Mouse (Mus musculus) forebrain, embryonic 11.5 days (tissue): ENCODE results near the gene Ror2. TPM values are rescaled to one million over a fixed set of nuclear protein-coding genes. Genes with fewer than 3 reads are reported as not detected.
A peak's percentile ranks its signal among the peaks of the same experiment; 100 is the strongest.

Experiments used
- ATAC-seq: fragments of 200-750 bp; cut with Nextera tagmentation; replicated peaks from 2 replicates; pipeline ENCODE4 v1.8.0; 2017; ENCODE audit warnings: moderate TSS enrichment; ENCODE audit not compliant: low FRiP score
- DNase-seq: peaks from one replicate; pipeline ENCODE4 v3.0.0-alpha.2; 2017; ENCODE audit warnings: low spot score
- H3K27ac ChIP-seq: fragments of 300-500 bp; sonication (generic); 2 replicates; pipeline ENCODE4 v1.5.1; 2014; ENCODE audit warnings: low read depth, low read length
- H3K27me3 ChIP-seq: fragments of 300-500 bp; sonication (generic); 2 replicates; pipeline ENCODE4 v1.6.1; 2014; ENCODE audit warnings: mild to moderate bottlenecking, low read length, mixed read lengths; ENCODE audit not compliant: control insufficient read depth, insufficient read depth
- H3K36me3 ChIP-seq: fragments of 300-500 bp; sonication (generic); 2 replicates; pipeline ENCODE4 v1.6.1; 2014; ENCODE audit warnings: mild to moderate bottlenecking, low read length, moderate library complexity, mixed read lengths; ENCODE audit not compliant: control insufficient read depth, insufficient read depth
- H3K4me1 ChIP-seq: fragments of 300-500 bp; sonication (generic); replicated peaks from 2 replicates; pipeline ENCODE4 v1.6.1; 2014; ENCODE audit warnings: low read length, mixed read lengths; ENCODE audit not compliant: control insufficient read depth, insufficient read depth
- H3K4me2 ChIP-seq: fragments of 300-500 bp; sonication (generic); 2 replicates; pipeline ENCODE4 v1.6.1; 2014; ENCODE audit warnings: low read depth, mild to moderate bottlenecking, low read length, moderate library complexity, mixed read lengths; ENCODE audit not compliant: severe bottlenecking
- H3K4me3 ChIP-seq: fragments of 300-500 bp; sonication (generic); 2 replicates; pipeline ENCODE4 v1.5.1; 2014; ENCODE audit warnings: low read depth, low read length
- H3K9ac ChIP-seq: fragments of 300-500 bp; sonication (generic); 2 replicates; pipeline ENCODE4 v1.6.1; 2014; ENCODE audit warnings: low read length
- H3K9me3 ChIP-seq: fragments of 300-500 bp; sonication (generic); 2 replicates; pipeline ENCODE4 v1.6.1; 2016; ENCODE audit warnings: low read length, mixed read lengths; ENCODE audit not compliant: control insufficient read depth
- WGBS: fragments of 180-500 bp; shearing (Covaris S2); extraction: QIAGEN DNeasy Blood & Tissue Kit; methylation state at CpG from one replicate; pipeline ENCODE4 v1.1.7; 2014; 5-methylcytosine and 5-hydroxymethylcytosine counted together
- polyA plus RNA-seq: library from polyadenylated mRNA; unstranded; fragments of >200 nt; fragmentation: Nextera tagmentation; extraction: Ambion mirVana; gene quantifications from 2 replicates; pipeline ENCODE4 v1.2.1, GENCODE M21; 2014

The Ror2 gene
- polyA plus RNA-seq, 1 experiment from 2014 or later, result 16.4 TPM

GRCm38 (mm10) chr13:53258497-53258896 lies 27.4 kb downstream of the Ror2 start:
- Histone ChIP-seq H3K27me3 (no peaks in the 10 kb centered on the region), H3K9me3 (no peaks in the 10 kb centered on the region), H3K9ac (no peak overlapping the region), H3K27ac (no peak overlapping the region), H3K4me2 (no peak overlapping the region), H3K36me3 (no peaks in the 10 kb centered on the region), H3K4me3 (no peak overlapping the region), H3K4me1 (no peaks in the 10 kb centered on the region)
- 61% methylated on average over 4 of the region's 4 CpGs for WGBS
- no peak for DNase-seq
- no peak for ATAC-seq

DNA sequence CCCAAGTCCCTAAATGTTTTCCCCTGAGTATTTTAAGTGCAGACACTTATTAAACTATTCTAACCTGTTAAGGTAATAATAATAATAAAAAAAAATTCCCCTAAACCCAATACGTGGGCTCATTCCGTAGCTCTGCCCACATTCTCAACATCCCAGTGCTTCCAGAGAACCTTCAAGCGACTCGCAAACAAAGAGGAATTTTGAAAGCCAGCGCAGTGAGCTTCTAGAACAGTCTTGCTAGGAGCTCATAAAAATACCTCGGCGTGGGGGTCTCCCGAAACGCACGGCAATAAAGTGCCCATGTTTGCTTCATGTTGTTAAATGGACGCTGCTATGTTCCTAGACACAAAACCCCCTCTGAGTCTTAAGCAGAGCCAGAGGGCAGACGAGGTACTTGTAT lies 32.7 kb downstream of the Ror2 start:
- Histone ChIP-seq H3K4me2 (no peak overlapping the region), H3K9me3 (no peaks in the 10 kb centered on the region), H3K4me3 (no peak overlapping the region), H3K27me3 (no peaks in the 10 kb centered on the region), H3K9ac (no peak overlapping the region), H3K4me1 (0 out of 2 replicates have a peak, but pooled peaks cover 4% of the 10 kb centered on the region), H3K27ac (no peak overlapping the region), H3K36me3 (no peaks in the 10 kb centered on the region)
- 93% methylated on average over 12 of the region's 12 CpGs for WGBS
- DNase-seq (no peak), ATAC-seq (no peak)

- Histone ChIP-seq H3K4me1 (0 out of 2 replicates have a peak, but pooled peaks cover 4% of the 10 kb centered on the region), H3K36me3 (no peaks in the 10 kb centered on the region), H3K27ac (no peak overlapping the region), H3K9me3 (no peaks in the 10 kb centered on the region), H3K9ac (no peak overlapping the region), H3K4me2 (no peak overlapping the region), H3K4me3 (no peak overlapping the region), H3K27me3 (no peaks in the 10 kb centered on the region)
- DNase-seq (no peak), ATAC-seq (no peak)
- 82% methylated on average over 24 of the region's 24 CpGs for WGBS
Measured at GRCm38 (mm10) chr13:53248586-53249401, 37.1 kb downstream of the Ror2 start.

- no peaks in the 10 kb centered on the region for H3K9me3 ChIP-seq
- no peaks in the 10 kb centered on the region for H3K36me3 ChIP-seq
- DNase-seq, result no peak
- no peak overlapping the region for H3K9ac ChIP-seq
- no peak overlapping the region for H3K4me3 ChIP-seq
- no peak for ATAC-seq
- no peak overlapping the region for H3K27ac ChIP-seq
- H3K27me3 ChIP-seq, result no peaks in the 10 kb centered on the region
- 0 out of 2 replicates have a peak, but pooled peaks cover 4% of the 10 kb centered on the region for H3K4me1 ChIP-seq
- WGBS, result 61% methylated on average over 6 of the region's 6 CpGs
- no peak overlapping the region for H3K4me2 ChIP-seq
Measured at GRCm38 (mm10) chr13:53248080-53248479, 37.8 kb downstream of the Ror2 start.

- no peak for DNase-seq
- Histone ChIP-seq H3K27me3 (no peaks in the 10 kb centered on the region), H3K4me3 (no peak overlapping the region), H3K36me3 (no peaks in the 10 kb centered on the region), H3K4me1 (0 out of 2 replicates have a peak, but pooled peaks cover 4% of the 10 kb centered on the region), H3K27ac (no peak overlapping the region), H3K9me3 (peaks cover 3% of the 10 kb centered on the region; the same call in 1 of the 2 replicates), H3K4me2 (no peak overlapping the region), H3K9ac (no peak overlapping the region)
- 77% methylated on average over 6 of the region's 6 CpGs for WGBS
- ATAC-seq, result no peak
Measured at GRCm38 (mm10) chr13:53247175-53247574, 38.7 kb downstream of the Ror2 start.

- no peaks in the 10 kb centered on the region for H3K36me3 ChIP-seq
- 80% methylated on average over 8 of the region's 8 CpGs for WGBS
- no peak overlapping the region for H3K27ac ChIP-seq
Measured at GRCm38 (mm10) chr13:53244151-53244550, 41.8 kb downstream of the Ror2 start.

GRCm38 (mm10) chr13:53237455-53237854 lies 48.5 kb downstream of the Ror2 start:
- H3K36me3 ChIP-seq, result no peaks in the 10 kb centered on the region
- no peak for ATAC-seq
- H3K4me3 ChIP-seq, result no peak overlapping the region
- H3K4me2 ChIP-seq, result no peak overlapping the region
- no peak overlapping the region for H3K27ac ChIP-seq
- 69% methylated on average over 10 of the region's 10 CpGs for WGBS
- peaks cover 29% of the 10 kb centered on the region for H3K4me1 ChIP-seq
- H3K9ac ChIP-seq, result no peak overlapping the region
- peaks cover under 1% of the 10 kb centered on the region; the same call in 1 of the 2 replicates for H3K9me3 ChIP-seq
- no peaks in the 10 kb centered on the region for H3K27me3 ChIP-seq
- DNase-seq, result no peak

More at GRCm38 (mm10) chr13:53244151-53244550, 41.8 kb downstream of the Ror2 start:
- Histone ChIP-seq H3K4me1 (0 out of 2 replicates have a peak, but pooled peaks cover 2% of the 10 kb centered on the region), H3K4me3 (no peak overlapping the region), H3K9me3 (peaks cover 3% of the 10 kb centered on the region; the same call in 1 of the 2 replicates), H3K9ac (no peak overlapping the region), H3K4me2 (no peak overlapping the region), H3K27me3 (no peaks in the 10 kb centered on the region)
- DNase-seq (no peak), ATAC-seq (no peak)

- ATAC-seq (peak; percentile 40; the same call in 1 of the 2 replicates), DNase-seq (no peak)
- H3K4me3 ChIP-seq, result no peak overlapping the region
- 37% methylated on average over 18 of the region's 18 CpGs for WGBS
- H3K36me3 ChIP-seq, result no peaks in the 10 kb centered on the region
- H3K9ac ChIP-seq, result no peak overlapping the region
- H3K4me2 ChIP-seq, result no peak overlapping the region
- peaks cover 31% of the 10 kb centered on the region for H3K4me1 ChIP-seq
- no peaks in the 10 kb centered on the region for H3K9me3 ChIP-seq
- H3K27me3 ChIP-seq, result no peaks in the 10 kb centered on the region
- H3K27ac ChIP-seq, result no peak overlapping the region
Measured at GRCm38 (mm10) chr13:53236434-53237401, 49.2 kb downstream of the Ror2 start.
